Mouse (Mus musculus) hindbrain, embryonic 15.5 days (tissue): Measurements from ENCODE around the gene Msi2. TPM values are rescaled to one million over a fixed set of nuclear protein-coding genes. Genes with fewer than 3 reads are reported as not detected.

ENCODE experiments used
- ATAC-seq: fragments of 200-750 bp; cut with Nextera tagmentation; 2 replicates; pipeline ENCODE4 v1.8.0; 2017; ENCODE audit warnings: low read depth, moderate number of reproducible peaks, moderate TSS enrichment; ENCODE audit not compliant: low FRiP score
- H3K27ac ChIP-seq: fragments of 300-500 bp; sonication (generic); replicated peaks from 2 replicates; pipeline ENCODE4 v1.5.1; 2015; ENCODE audit warnings: mild to moderate bottlenecking, inconsistent platforms
- H3K27me3 ChIP-seq: fragments of 300-500 bp; sonication (generic); 2 replicates; pipeline ENCODE4 v1.6.1; 2015; ENCODE audit warnings: control low read depth, inconsistent platforms
- H3K36me3 ChIP-seq: fragments of 300-500 bp; sonication (generic); 2 replicates; pipeline ENCODE4 v1.6.1; 2015; ENCODE audit warnings: control low read depth, inconsistent platforms
- H3K4me1 ChIP-seq: fragments of 300-500 bp; sonication (generic); replicated peaks from 2 replicates; pipeline ENCODE4 v1.6.1; 2015; ENCODE audit warnings: control low read depth, inconsistent platforms
- H3K4me2 ChIP-seq: fragments of 300-500 bp; sonication (generic); 2 replicates; pipeline ENCODE4 v1.6.1; 2015; ENCODE audit warnings: moderate library complexity, mild to moderate bottlenecking, inconsistent platforms
- H3K4me3 ChIP-seq: fragments of 300-500 bp; sonication (generic); 2 replicates; pipeline ENCODE4 v1.5.1; 2015; ENCODE audit warnings: mild to moderate bottlenecking, inconsistent platforms
- H3K9ac ChIP-seq: fragments of 300-500 bp; sonication (generic); 2 replicates; pipeline ENCODE4 v1.6.1; 2015; ENCODE audit warnings: inconsistent platforms
- H3K9me3 ChIP-seq: fragments of 300-500 bp; sonication (generic); 2 replicates; pipeline ENCODE4 v1.6.1; 2016; ENCODE audit warnings: control low read depth, inconsistent platforms
- WGBS: fragments of 180-500 bp; shearing (Covaris S2); methylation state at CpG from one replicate; pipeline ENCODE4 v1.1.7; 2015; 5-methylcytosine and 5-hydroxymethylcytosine counted together
- polyA plus RNA-seq: library from polyadenylated mRNA; unstranded; fragments of >200 nt; fragmentation: Nextera tagmentation; extraction: Ambion mirVana; gene quantifications from 2 replicates; pipeline ENCODE4 v1.2.1, GENCODE M21; 2015

Msi2 gene
- polyA plus RNA-seq, 1 experiment from 2014 or later: 35.9 TPM

GRCm38 (mm10) chr11:88605771-88606170 lies 112.5 kb downstream of the Msi2 start:
- WGBS: 54% methylated on average over 6 of the region's 6 CpGs
- no peak overlapping the region for H3K4me3 ChIP-seq
- H3K9ac ChIP-seq: no peak overlapping the region
- peak overlapping the region; percentile 6; the same call in 1 of the 2 replicates for H3K27ac ChIP-seq
- peaks cover 45% of the 10 kb centered on the region for H3K4me1 ChIP-seq
- ATAC-seq: no peak
- H3K36me3 ChIP-seq: no peaks in the 10 kb centered on the region
- no peaks in the 10 kb centered on the region for H3K27me3 ChIP-seq
- no peaks in the 10 kb centered on the region for H3K9me3 ChIP-seq
- H3K4me2 ChIP-seq: no peak overlapping the region

- peak overlapping the region; percentile 6; the same call in 1 of the 2 replicates for H3K27ac ChIP-seq
- no peaks in the 10 kb centered on the region for H3K36me3 ChIP-seq
- no peaks in the 10 kb centered on the region for H3K9me3 ChIP-seq
- no peak overlapping the region for H3K4me2 ChIP-seq
- peaks cover 45% of the 10 kb centered on the region for H3K4me1 ChIP-seq
- no peak overlapping the region for H3K4me3 ChIP-seq
- no peaks in the 10 kb centered on the region for H3K27me3 ChIP-seq
- H3K9ac ChIP-seq: no peak overlapping the region
- 48% methylated on average over 12 of the region's 12 CpGs for WGBS
- ATAC-seq: no peak
These were observed 113.2 kb downstream of the Msi2 start for GRCm38 (mm10) chr11:88605098-88605525.

- Histone ChIP-seq H3K9me3 (no peaks in the 10 kb centered on the region), H3K27ac (no peak overlapping the region), H3K27me3 (no peaks in the 10 kb centered on the region), H3K4me2 (no peak overlapping the region), H3K4me3 (no peak overlapping the region), H3K36me3 (no peaks in the 10 kb centered on the region), H3K9ac (no peak overlapping the region), H3K4me1 (peaks cover 44% of the 10 kb centered on the region)
- WGBS: 60% methylated on average over 2 of the region's 2 CpGs
- ATAC-seq: no peak
These were observed 113.7 kb downstream of the Msi2 start for GRCm38 (mm10) chr11:88604635-88605034.

GRCm38 (mm10) chr11:88603366-88603765 lies 114.9 kb downstream of the Msi2 start:
- Histone ChIP-seq H3K4me1 (peaks cover 47% of the 10 kb centered on the region), H3K27ac (no peak overlapping the region), H3K27me3 (no peaks in the 10 kb centered on the region), H3K9me3 (no peaks in the 10 kb centered on the region), H3K4me2 (no peak overlapping the region), H3K9ac (no peak overlapping the region), H3K4me3 (no peak overlapping the region), H3K36me3 (no peaks in the 10 kb centered on the region)
- 88% methylated on average over 11 of the region's 11 CpGs for WGBS
- ATAC-seq: no peak

- WGBS: 68% methylated on average over 7 of the region's 7 CpGs
- Histone ChIP-seq H3K36me3 (no peaks in the 10 kb centered on the region), H3K27me3 (no peaks in the 10 kb centered on the region)
These were observed 115.7 kb downstream of the Msi2 start for GRCm38 (mm10) chr11:88602471-88603120.

GRCm38 (mm10) chr11:88600194-88600593 lies 118.1 kb downstream of the Msi2 start:
- Histone ChIP-seq H3K4me2 (no peak overlapping the region), H3K27ac (no peak overlapping the region; the same call in 1 of the 2 replicates), H3K36me3 (no peaks in the 10 kb centered on the region), H3K4me3 (no peak overlapping the region), H3K9me3 (no peaks in the 10 kb centered on the region), H3K9ac (no peak overlapping the region), H3K27me3 (no peaks in the 10 kb centered on the region), H3K4me1 (peaks cover 36% of the 10 kb centered on the region)
- ATAC-seq: no peak
- 94% methylated on average over 3 of the region's 3 CpGs for WGBS

More at GRCm38 (mm10) chr11:88602471-88603120, 115.7 kb downstream of the Msi2 start:
- Histone ChIP-seq H3K27ac (no peak overlapping the region; the same call in 1 of the 2 replicates), H3K4me2 (no peak overlapping the region), H3K9me3 (no peaks in the 10 kb centered on the region), H3K9ac (no peak overlapping the region), H3K4me3 (no peak overlapping the region), H3K4me1 (peaks cover 49% of the 10 kb centered on the region)
- no peak for ATAC-seq

- ATAC-seq: peak; percentile 53; the same call in 1 of the 2 replicates
- no peaks in the 10 kb centered on the region for H3K9me3 ChIP-seq
- H3K27me3 ChIP-seq: no peaks in the 10 kb centered on the region
- peak overlapping the region; percentile 6; the same call in 1 of the 2 replicates for H3K4me2 ChIP-seq
- WGBS: 48% methylated on average over 17 of the region's 17 CpGs
- no peak overlapping the region for H3K4me3 ChIP-seq
- H3K27ac ChIP-seq: peak overlapping the region; percentile 66
- no peaks in the 10 kb centered on the region for H3K36me3 ChIP-seq
- H3K9ac ChIP-seq: no peak overlapping the region
- H3K4me1 ChIP-seq: peaks cover 39% of the 10 kb centered on the region
These were observed 118.8 kb downstream of the Msi2 start for GRCm38 (mm10) chr11:88599332-88600130.

- H3K27me3 ChIP-seq: no peaks in the 10 kb centered on the region
- no peak overlapping the region for H3K4me2 ChIP-seq
- no peaks in the 10 kb centered on the region for H3K36me3 ChIP-seq
- no peak overlapping the region for H3K4me3 ChIP-seq
- ATAC-seq: no peak
- no peaks in the 10 kb centered on the region for H3K9me3 ChIP-seq
- 66% methylated on average over 3 of the region's 3 CpGs for WGBS
- peaks cover 43% of the 10 kb centered on the region for H3K4me1 ChIP-seq
- H3K27ac ChIP-seq: peak overlapping the region; percentile 66
- no peak overlapping the region for H3K9ac ChIP-seq
These were observed 119.5 kb downstream of the Msi2 start for GRCm38 (mm10) chr11:88598848-88599175.

- ATAC-seq: no peak
- Histone ChIP-seq H3K4me1 (peaks cover 48% of the 10 kb centered on the region), H3K9ac (no peak overlapping the region), H3K36me3 (no peaks in the 10 kb centered on the region), H3K4me2 (no peak overlapping the region), H3K27ac (peak overlapping the region; percentile 66), H3K4me3 (no peak overlapping the region), H3K27me3 (no peaks in the 10 kb centered on the region), H3K9me3 (no peaks in the 10 kb centered on the region)
- 55% methylated on average over 11 of the region's 11 CpGs for WGBS
These were observed 120.0 kb downstream of the Msi2 start for GRCm38 (mm10) chr11:88598150-88598847.

- H3K4me1 ChIP-seq: peaks cover 62% of the 10 kb centered on the region
- no peaks in the 10 kb centered on the region for H3K27me3 ChIP-seq
These were observed 122.7 kb downstream of the Msi2 start for GRCm38 (mm10) chr11:88595616-88596015.

GRCm38 (mm10) chr11:88594804-88595611 lies 123.3 kb downstream of the Msi2 start:
- H3K36me3 ChIP-seq: no peaks in the 10 kb centered on the region
- H3K27ac ChIP-seq: peak overlapping the region; percentile 10
- H3K9ac ChIP-seq: no peak overlapping the region
- no peak for ATAC-seq
- no peak overlapping the region for H3K4me3 ChIP-seq
- no peaks in the 10 kb centered on the region for H3K27me3 ChIP-seq
- no peak overlapping the region for H3K4me2 ChIP-seq
- no peaks in the 10 kb centered on the region for H3K9me3 ChIP-seq
- 54% methylated on average over 13 of the region's 13 CpGs for WGBS
- H3K4me1 ChIP-seq: peaks cover 68% of the 10 kb centered on the region

More at GRCm38 (mm10) chr11:88595616-88596015, 122.7 kb downstream of the Msi2 start:
- ATAC-seq: no peak
- WGBS: 42% methylated on average over 4 of the region's 4 CpGs
- H3K4me2 ChIP-seq: no peak overlapping the region
- no peaks in the 10 kb centered on the region for H3K9me3 ChIP-seq
- 0 out of 2 replicates have a peak overlapping the region, but pooled peaks have one; percentile 4 for H3K27ac ChIP-seq
- no peak overlapping the region for H3K4me3 ChIP-seq
- no peak overlapping the region for H3K9ac ChIP-seq
- no peaks in the 10 kb centered on the region for H3K36me3 ChIP-seq
